Mouse (Mus musculus): ENCODE measurements around the gene Smim24. TPM values are rescaled to one million over a fixed set of nuclear protein-coding genes. Genes with fewer than 3 reads are reported as not detected.
A peak's percentile ranks its signal among the peaks of the same experiment; 100 is the strongest.

The Smim24 gene
- polyA plus RNA-seq, 1 experiment, result 4.5 TPM

GRCm38 (mm10) chr10:81364666-81365065 is 28.2 kb upstream of the Smim24 start:
- no peak for DNase-seq (ENCODE audit: extremely low spot score in 1 of 2, low spot score in 1 of 2)

- DNase-seq (ENCODE audit: extremely low spot score in 1 of 2, low spot score in 1 of 2), result peak in 1 of 2 experiments; percentile 54
Measured at GRCm38 (mm10) chr10:81365073-81365472, 27.8 kb upstream of the Smim24 start.

- no peak for DNase-seq (ENCODE audit: extremely low spot score in 1 of 2, low spot score in 1 of 2)
Measured at GRCm38 (mm10) chr10:81365672-81366476, 27.0 kb upstream of the Smim24 start, which contains the start of gene 4930404N11Rik. 4930404N11Rik (minus strand) TSS chr10:81365816.

- no peak for DNase-seq (ENCODE audit: extremely low spot score in 1 of 2, low spot score in 1 of 2)
Measured at GRCm38 (mm10) chr10:81366477-81367206, 26.2 kb upstream of the Smim24 start.

- no peak for DNase-seq (ENCODE audit: extremely low spot score in 1 of 2, low spot score in 1 of 2)
Measured at GRCm38 (mm10) chr10:81367207-81367495, 25.7 kb upstream of the Smim24 start.

GRCm38 (mm10) chr10:81375322-81375721 is 17.5 kb upstream of the Smim24 start:
- DNase-seq (ENCODE audit: extremely low spot score in 1 of 2, low spot score in 1 of 2), result no peak

GRCm38 (mm10) chr10:81376561-81377361 is 16.1 kb upstream of the Smim24 start:
- no peak for DNase-seq (ENCODE audit: extremely low spot score in 1 of 2, low spot score in 1 of 2)

GRCm38 (mm10) chr10:81377362-81377664 is 15.5 kb upstream of the Smim24 start:
- DNase-seq (ENCODE audit: extremely low spot score in 1 of 2, low spot score in 1 of 2), result no peak

- DNase-seq (ENCODE audit: extremely low spot score in 1 of 2, low spot score in 1 of 2), result no peak
Measured at GRCm38 (mm10) chr10:81377793-81378552, 14.9 kb upstream of the Smim24 start, which contains the start of gene Fzr1. Fzr1 (minus strand) TSS chr10:81378516.

GRCm38 (mm10) chr10:81378553-81379182 is 14.2 kb upstream of the Smim24 start:
- peak; percentile 100 for DNase-seq (ENCODE audit: extremely low spot score in 1 of 2, low spot score in 1 of 2)

GRCm38 (mm10) chr10:81379183-81379553 is 13.7 kb upstream of the Smim24 start:
- DNase-seq (ENCODE audit: extremely low spot score in 1 of 2, low spot score in 1 of 2), result no peak

GRCm38 (mm10) chr10:81379809-81380378 is 13.0 kb upstream of the Smim24 start:
- no peak for DNase-seq (ENCODE audit: extremely low spot score in 1 of 2, low spot score in 1 of 2)

- DNase-seq (ENCODE audit: extremely low spot score in 1 of 2, low spot score in 1 of 2), result no peak
Measured at GRCm38 (mm10) chr10:81382039-81382438, 10.8 kb upstream of the Smim24 start.

- DNase-seq (ENCODE audit: extremely low spot score in 1 of 2, low spot score in 1 of 2), result peak; percentile 97 to 100
Measured at GRCm38 (mm10) chr10:81383802-81384604, 8.8 kb upstream of the Smim24 start, which contains the start of the genes Dohh and Gm48551. Dohh (plus strand) TSS chr10:81384428. Gm48551 (plus strand) TSS chr10:81384466.

GRCm38 (mm10) chr10:81384605-81384982 is 8.3 kb upstream of the Smim24 start:
- no peak for DNase-seq (ENCODE audit: extremely low spot score in 1 of 2, low spot score in 1 of 2)

- no peak for DNase-seq (ENCODE audit: extremely low spot score in 1 of 2, low spot score in 1 of 2)
Measured at GRCm38 (mm10) chr10:81385603-81386306, 7.1 kb upstream of the Smim24 start.

GRCm38 (mm10) chr10:81387716-81388115 is 5.1 kb upstream of the Smim24 start:
- no peak for DNase-seq (ENCODE audit: extremely low spot score in 1 of 2, low spot score in 1 of 2)

GRCm38 (mm10) chr10:81388505-81389055 is 4.3 kb upstream of the Smim24 start, which contains the start of gene Gm48552:
Gm48552 (plus strand) TSS chr10:81389005.
- no peak for DNase-seq (ENCODE audit: extremely low spot score in 1 of 2, low spot score in 1 of 2)

All from frontal cortex, adult 2 months (tissue).